Mouse (Mus musculus) neural tube, embryonic 13.5 days (tissue): ENCODE data around the gene 4933416C03Rik. TPM values are rescaled to one million over a fixed set of nuclear protein-coding genes. Genes with fewer than 3 reads are reported as not detected.

Experiments
- ATAC-seq: fragments of 200-750 bp; cut with Nextera tagmentation; 2 replicates; pipeline ENCODE4 v1.8.0; 2017; ENCODE audit warnings: low read depth, mild to moderate bottlenecking, moderate TSS enrichment, moderate library complexity
- H3K27ac ChIP-seq: fragments of 300-500 bp; sonication (generic); replicated peaks from 2 replicates; pipeline ENCODE4 v1.5.1; 2015; ENCODE audit warnings: moderate library complexity, mild to moderate bottlenecking, inconsistent platforms
- H3K27me3 ChIP-seq: fragments of 300-500 bp; sonication (generic); 2 replicates; pipeline ENCODE4 v1.6.1; 2015; ENCODE audit warnings: mild to moderate bottlenecking, inconsistent platforms
- H3K36me3 ChIP-seq: fragments of 300-500 bp; sonication (generic); 2 replicates; pipeline ENCODE4 v1.6.1; 2015; ENCODE audit warnings: mild to moderate bottlenecking, inconsistent platforms
- H3K4me1 ChIP-seq: fragments of 300-500 bp; sonication (generic); replicated peaks from 2 replicates; pipeline ENCODE4 v1.6.1; 2015; ENCODE audit warnings: inconsistent platforms
- H3K4me2 ChIP-seq: fragments of 300-500 bp; sonication (generic); 2 replicates; pipeline ENCODE4 v1.6.1; 2015; ENCODE audit warnings: inconsistent platforms, mild to moderate bottlenecking, moderate library complexity
- H3K4me3 ChIP-seq: fragments of 300-500 bp; sonication (generic); 2 replicates; pipeline ENCODE4 v1.5.1; 2015; ENCODE audit warnings: mild to moderate bottlenecking, inconsistent platforms
- H3K9ac ChIP-seq: fragments of 300-500 bp; sonication (generic); 2 replicates; pipeline ENCODE4 v1.6.1; 2015; ENCODE audit warnings: moderate library complexity, mild to moderate bottlenecking, inconsistent platforms
- H3K9me3 ChIP-seq: fragments of 300-500 bp; sonication (generic); 2 replicates; pipeline ENCODE4 v1.6.1; 2016; ENCODE audit warnings: inconsistent platforms
- WGBS: fragments of 180-500 bp; shearing (Covaris S2); methylation state at CpG from one replicate; pipeline ENCODE4 v1.1.7; 2015; 5-methylcytosine and 5-hydroxymethylcytosine counted together
- polyA plus RNA-seq: library from polyadenylated mRNA; unstranded; fragments of >200 nt; fragmentation: Nextera tagmentation; extraction: Ambion mirVana; gene quantifications from 2 replicates; pipeline ENCODE4 v1.2.1, GENCODE M21; 2015

Gene 4933416C03Rik
- polyA plus RNA-seq, 1 experiment from 2014 or later = 0.32 TPM

GRCm38 (mm10) chr10:116075954-116076353 is 37.8 kb downstream of the 4933416C03Rik start:
- H3K27me3 ChIP-seq = no peaks in the 10 kb centered on the region
- no peak overlapping the region for H3K4me2 ChIP-seq
- H3K36me3 ChIP-seq = no peaks in the 10 kb centered on the region
- peaks cover 9% of the 10 kb centered on the region; the same call in 1 of the 2 replicates for H3K4me1 ChIP-seq
- H3K27ac ChIP-seq = no peak overlapping the region
- no peak overlapping the region for H3K9ac ChIP-seq
- no peaks in the 10 kb centered on the region for H3K9me3 ChIP-seq
- H3K4me3 ChIP-seq = no peak overlapping the region
- no peak for ATAC-seq
- 90% methylated on average over 5 of the region's 5 CpGs for WGBS

Other genes starting within 250 kb of the 4933416C03Rik start
- gene Ptprr, start 95.7 kb downstream of the 4933416C03Rik start, polyA plus RNA-seq = 43.0 and 51.8 TPM in 2 replicates
- 2.8 and 3.4 TPM in 2 replicates for gene Ptprb, start 161.6 kb upstream of the 4933416C03Rik start, polyA plus RNA-seq